Mouse (Mus musculus) ovary, postnatal 36 days (tissue): Measurements from ENCODE around the gene Krt13.
A peak's percentile ranks its signal among the peaks of the same experiment; 100 is the strongest.

Experiments used
- DNase-seq: peaks from one replicate; pipeline ENCODE4 v3.0.0; 2022; ENCODE audit warnings: low spot score, mixed read lengths

Krt13 gene

GRCm38 (mm10) chr11:100121466-100121865 is at the start of gene Krt13:
Krt13 (minus strand) TSS chr11:100121566.
- DNase-seq, result no peak

GRCm38 (mm10) chr11:100168765-100169762 is 47.7 kb upstream of the Krt13 start:
- peak; percentile 69 for DNase-seq

GRCm38 (mm10) chr11:100168071-100168470 is 46.7 kb upstream of the Krt13 start:
- peak; percentile 68 for DNase-seq

- no peak for DNase-seq
These were observed 43.0 kb upstream of the Krt13 start for GRCm38 (mm10) chr11:100164392-100164791.

- no peak for DNase-seq
These were observed 36.6 kb upstream of the Krt13 start for GRCm38 (mm10) chr11:100157908-100158477.

GRCm38 (mm10) chr11:100157331-100157730 is 36.0 kb upstream of the Krt13 start:
- DNase-seq, result no peak

- peak; percentile 40 for DNase-seq
These were observed 34.3 kb upstream of the Krt13 start for GRCm38 (mm10) chr11:100155497-100156255.

- no peak for DNase-seq
These were observed 27.4 kb upstream of the Krt13 start, which contains the start of gene Krt19 for GRCm38 (mm10) chr11:100148615-100149330. Krt19 (minus strand) TSS chr11:100148665.

GRCm38 (mm10) chr11:100147566-100148353 is 26.4 kb upstream of the Krt13 start:
- no peak for DNase-seq

GRCm38 (mm10) chr11:100145858-100146560 is 24.6 kb upstream of the Krt13 start:
- DNase-seq, result peak; percentile 43

GRCm38 (mm10) chr11:100145104-100145503 is 23.7 kb upstream of the Krt13 start:
- DNase-seq, result no peak

- DNase-seq, result no peak
These were observed 19.6 kb upstream of the Krt13 start for GRCm38 (mm10) chr11:100140966-100141365.

- no peak for DNase-seq
These were observed 18.0 kb upstream of the Krt13 start for GRCm38 (mm10) chr11:100139391-100139790.

- no peak for DNase-seq
These were observed 17.4 kb upstream of the Krt13 start for GRCm38 (mm10) chr11:100138809-100139208.

- no peak for DNase-seq
These were observed 16.3 kb upstream of the Krt13 start for GRCm38 (mm10) chr11:100137693-100138092.

- DNase-seq, result no peak
These were observed 15.2 kb upstream of the Krt13 start for GRCm38 (mm10) chr11:100136559-100136958.

- no peak for DNase-seq
These were observed 14.4 kb upstream of the Krt13 start, which contains the start of gene Krt15 for GRCm38 (mm10) chr11:100135731-100136130. Krt15 (minus strand) TSS chr11:100135928.

GRCm38 (mm10) chr11:100124901-100125300 is 3.5 kb upstream of the Krt13 start:
- DNase-seq, result no peak

GRCm38 (mm10) chr11:100120331-100120730 is 1.0 kb downstream of the Krt13 start:
- no peak for DNase-seq

- no peak for DNase-seq
These were observed 7.7 kb downstream of the Krt13 start for GRCm38 (mm10) chr11:100113742-100114029.
